Mouse (Mus musculus) retina, embryonic 14.5 days (tissue): ENCODE measurements around the gene BC061237.
"Not testable (repeated sequence)": the region's sequence is repeated elsewhere in the genome, so short reads cannot be mapped to it uniquely, and the experiment has no call there.

Source experiments
- DNase-seq: peaks from one replicate; pipeline ENCODE4 v3.0.0-alpha.2; 2015; ENCODE audit warnings: low spot score

Gene BC061237

GRCm38 (mm10) chr14:44492163-44492562 is at the start of gene BC061237:
TSS of gene BC061237 (plus strand) at chr14:44492463.
- not testable (repeated sequence) for DNase-seq

- not testable (repeated sequence) for DNase-seq
These were observed 25.7 kb downstream of the BC061237 start, which contains the start of gene Gm17093 for GRCm38 (mm10) chr14:44517976-44518375. TSS of gene Gm17093 (plus strand) at chr14:44518276.

DNA sequence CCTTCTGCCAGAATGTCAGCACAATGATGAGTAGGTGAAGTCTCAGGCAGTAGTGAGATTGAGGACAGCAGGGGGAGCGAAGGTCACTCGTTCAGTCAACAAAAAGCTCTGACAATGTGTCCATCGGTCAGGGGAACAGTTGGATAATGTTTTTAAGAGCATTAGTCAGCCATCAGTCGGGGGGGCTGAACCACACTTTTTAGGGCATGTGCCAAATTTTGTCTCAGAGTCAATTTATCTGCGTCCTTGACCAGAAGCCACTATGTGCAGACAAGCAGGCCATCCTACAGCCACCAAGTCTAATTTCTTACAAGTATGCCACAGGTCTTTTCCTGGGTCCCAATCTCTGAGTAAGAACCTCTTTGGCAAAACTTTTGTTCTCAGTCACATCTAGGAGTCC is 55.7 kb downstream of the BC061237 start:
- DNase-seq, result not testable (repeated sequence)
